Mouse (Mus musculus): ENCODE data around the gene Prl7a2.

Gene Prl7a2

DNA sequence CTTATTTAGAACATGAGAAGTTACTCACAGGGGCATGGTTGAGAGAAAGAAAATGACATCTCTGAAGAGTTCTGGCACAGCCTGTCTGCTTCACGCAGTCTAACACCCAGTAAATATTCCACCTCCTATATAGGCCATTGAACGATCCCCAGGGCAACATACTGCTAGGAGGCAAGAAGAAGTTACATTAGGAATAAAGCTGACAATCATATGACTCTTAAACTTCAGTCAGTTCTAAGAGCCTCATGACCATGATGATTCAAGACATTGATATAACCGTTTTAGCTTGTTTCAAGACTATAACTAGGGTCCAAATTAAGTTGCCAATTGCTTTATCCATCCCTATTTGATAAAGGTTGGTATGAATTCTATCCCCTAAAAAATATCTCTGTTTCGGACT, at the start of gene Prl7a2:
Gene Prl7a2, minus strand, starts transcription at position 101 of the 400 bp plus-strand sequence.
- no peak for DNase-seq (ENCODE audit: low spot score)

DNA sequence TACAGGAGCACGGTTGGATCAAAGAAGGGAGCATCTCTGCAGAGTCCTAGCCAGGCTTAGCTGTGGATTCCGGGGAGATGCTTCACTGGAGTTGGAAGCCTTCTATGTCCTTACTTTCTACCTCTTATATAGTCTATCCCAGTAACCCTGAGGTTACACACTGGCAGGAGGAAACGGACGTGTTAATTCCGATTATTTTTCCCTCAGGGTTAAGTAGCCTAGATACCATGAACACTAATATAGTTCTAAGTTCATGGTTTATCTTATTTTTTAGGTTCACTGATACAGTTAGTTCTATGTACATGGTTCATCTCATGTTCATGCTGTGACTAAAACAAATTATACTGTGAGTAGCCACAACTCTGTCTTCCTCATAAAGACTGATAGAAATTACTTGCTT, 48.8 kb upstream of the Prl7a2 start, which contains the start of gene Prl7d1:
Gene Prl7d1, minus strand, starts transcription at position 101 of the 400 bp plus-strand sequence.
- no peak for DNase-seq (ENCODE audit: low spot score)

DNA sequence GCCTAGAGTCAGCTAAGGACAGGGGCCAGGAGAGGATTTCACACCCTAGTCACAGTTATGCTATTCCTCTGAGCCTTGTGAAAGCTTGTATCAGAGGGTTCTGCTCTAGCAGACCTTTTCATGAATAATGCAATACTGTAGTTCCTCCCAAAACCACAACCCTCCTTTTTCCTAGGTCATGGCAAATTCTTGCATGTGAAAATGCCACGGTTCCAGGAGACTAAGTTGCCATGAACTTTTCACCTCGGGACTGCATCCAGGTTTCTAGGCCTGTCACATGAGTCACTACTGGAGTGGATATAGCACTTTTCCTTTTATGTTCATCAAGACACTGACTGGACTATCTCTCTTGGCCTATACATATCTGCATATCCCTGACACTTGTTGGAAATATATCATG, 38.7 kb upstream of the Prl7a2 start:
- no peak for DNase-seq (ENCODE audit: low spot score)

DNA sequence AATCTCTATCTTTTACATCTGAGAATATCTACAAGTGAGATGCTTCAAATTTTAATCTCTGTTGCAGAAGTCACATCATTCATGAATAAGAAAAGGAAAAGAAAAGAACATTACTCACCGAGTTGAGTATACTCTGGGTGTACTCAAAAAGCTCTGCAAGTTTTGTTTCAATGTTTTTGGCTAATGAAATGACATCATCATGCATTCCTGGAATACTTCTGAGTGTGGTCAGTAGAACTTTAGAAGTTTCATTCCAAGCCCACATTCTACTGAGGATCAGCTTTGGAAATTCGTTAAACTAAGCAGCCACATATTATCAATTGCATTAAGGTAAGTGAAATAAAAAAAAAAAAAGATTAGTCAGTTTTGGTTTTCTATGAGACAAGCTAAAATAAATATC, 7.1 kb downstream of the Prl7a2 start:
- DNase-seq (ENCODE audit: low spot score) = no peak

DNA sequence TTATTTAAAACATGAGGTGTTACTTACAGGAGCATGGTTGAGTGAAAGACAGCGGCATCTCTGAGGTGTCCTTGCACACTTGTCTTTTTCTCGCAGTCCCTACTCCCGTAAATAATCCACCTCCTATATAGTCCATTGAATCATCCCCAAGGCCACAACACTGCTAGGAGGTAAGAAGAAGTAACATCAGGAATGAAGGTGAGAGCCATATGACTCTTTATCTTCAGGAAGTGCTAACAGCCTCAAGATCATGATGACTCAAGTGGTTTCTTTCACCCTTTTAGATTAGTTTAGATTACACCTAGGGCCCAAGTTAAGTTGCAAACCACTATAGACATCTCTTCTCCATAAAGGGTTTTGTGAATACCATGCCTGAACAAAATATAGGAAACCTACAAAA, 25.4 kb downstream of the Prl7a2 start, which contains the start of gene Prl7a1:
Gene Prl7a1, minus strand, starts transcription at position 101 of the 400 bp plus-strand sequence.
- no peak for DNase-seq (ENCODE audit: low spot score)

DNA sequence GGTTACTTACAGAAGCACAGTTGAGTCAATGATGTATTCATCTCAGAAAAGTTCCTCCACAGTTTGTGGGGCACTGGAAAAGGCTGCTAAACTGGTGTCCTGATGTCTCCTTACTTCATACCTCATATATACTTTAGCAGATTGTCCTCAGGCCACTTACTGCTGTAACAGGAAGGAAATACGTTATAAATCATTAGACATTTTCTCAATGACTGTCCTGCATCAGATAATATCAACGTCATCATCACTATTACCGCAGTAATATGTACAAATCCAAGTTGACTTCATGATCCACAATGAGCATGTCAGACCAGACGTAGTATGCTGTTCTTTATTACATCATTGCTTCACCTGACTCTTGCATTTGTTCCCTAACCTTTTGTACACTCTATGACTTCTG, 57.4 kb downstream of the Prl7a2 start, which contains the start of gene Prl7b1:
Gene Prl7b1, minus strand, starts transcription at position 101 of the 400 bp plus-strand sequence.
- no peak for DNase-seq (ENCODE audit: low spot score)
